Mouse (Mus musculus): ENCODE measurements around the gene Arl13a. TPM values are rescaled to one million over a fixed set of nuclear protein-coding genes. Genes with fewer than 3 reads are reported as not detected.
"Not testable (repeated sequence)": the region's sequence is repeated elsewhere in the genome, so short reads cannot be mapped to it uniquely, and the experiment has no call there.

The Arl13a gene
- polyA plus RNA-seq (2015; fragmentation: Nextera tagmentation; extraction: Ambion mirVana): not detected in 2 replicates

DNA sequence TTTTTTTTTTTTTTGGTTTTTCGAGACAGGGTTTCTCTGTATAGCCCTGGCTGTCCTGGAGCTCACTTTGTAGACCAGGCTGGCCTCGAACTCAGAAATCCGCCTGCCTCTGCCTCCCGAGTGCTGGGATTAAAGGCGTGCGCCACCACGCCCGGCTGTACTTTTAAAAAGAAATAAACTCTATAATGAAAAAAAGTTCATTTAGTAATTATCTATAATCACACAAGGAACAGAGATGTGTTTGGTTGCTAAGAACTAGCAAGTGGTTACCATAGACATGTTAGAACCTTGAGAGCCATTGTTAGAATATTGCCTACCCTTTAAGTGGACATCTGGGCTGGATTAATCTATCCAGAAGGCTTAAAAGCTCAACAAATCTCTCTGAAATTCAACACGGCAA is at the start of gene Arl13a:
Arl13a (plus strand) TSS at position 301 of the 400 bp plus-strand sequence.
- H3K36me3 ChIP-seq; H3K4me1 ChIP-seq; H3K4me3 ChIP-seq (replicated peaks); H3K4me2 ChIP-seq (replicated peaks); ATAC-seq (ENCODE audit: insufficient number of reproducible peaks, low FRiP score, low TSS enrichment, low read depth); H3K27me3 ChIP-seq; H3K27ac ChIP-seq (replicated peaks); H3K9ac ChIP-seq; H3K9me3 ChIP-seq (replicated peaks): not testable (repeated sequence)
- 84% methylated on average over 9 of the region's 9 CpGs for WGBS

DNA sequence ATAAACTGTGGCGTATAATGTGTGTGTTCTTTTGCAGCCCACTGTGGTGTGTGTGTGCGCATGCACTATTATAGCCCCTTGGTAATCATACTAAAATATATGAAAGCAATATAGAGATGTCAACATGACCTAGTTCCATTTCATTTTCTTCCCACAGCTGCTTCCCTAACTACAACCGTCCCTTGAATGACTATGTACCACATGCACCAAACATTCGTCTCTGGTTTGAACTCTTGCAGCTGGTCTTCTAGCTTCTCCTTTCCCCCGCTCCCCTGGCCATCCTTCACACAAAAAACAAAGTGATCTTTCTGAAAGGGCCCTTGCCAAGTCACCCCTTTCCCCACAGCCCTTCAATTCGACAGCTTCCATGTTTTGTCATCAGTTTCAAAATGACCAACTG is 47.3 kb upstream of the Arl13a start:
- ATAC-seq (ENCODE audit: insufficient number of reproducible peaks, low FRiP score, low TSS enrichment, low read depth): no peak
- no peaks in the 10 kb centered on the region for H3K27me3 ChIP-seq
- no peak overlapping the region for H3K4me2 ChIP-seq (replicated peaks)
- H3K27ac ChIP-seq (replicated peaks): no peak overlapping the region
- WGBS: 82% methylated on average over 6 of the region's 6 CpGs
- H3K9me3 ChIP-seq (replicated peaks): no peaks in the 10 kb centered on the region
- H3K4me3 ChIP-seq (replicated peaks): no peak overlapping the region
- H3K9ac ChIP-seq: no peak overlapping the region
- no peaks in the 10 kb centered on the region for H3K4me1 ChIP-seq
- H3K36me3 ChIP-seq: no peaks in the 10 kb centered on the region

DNA sequence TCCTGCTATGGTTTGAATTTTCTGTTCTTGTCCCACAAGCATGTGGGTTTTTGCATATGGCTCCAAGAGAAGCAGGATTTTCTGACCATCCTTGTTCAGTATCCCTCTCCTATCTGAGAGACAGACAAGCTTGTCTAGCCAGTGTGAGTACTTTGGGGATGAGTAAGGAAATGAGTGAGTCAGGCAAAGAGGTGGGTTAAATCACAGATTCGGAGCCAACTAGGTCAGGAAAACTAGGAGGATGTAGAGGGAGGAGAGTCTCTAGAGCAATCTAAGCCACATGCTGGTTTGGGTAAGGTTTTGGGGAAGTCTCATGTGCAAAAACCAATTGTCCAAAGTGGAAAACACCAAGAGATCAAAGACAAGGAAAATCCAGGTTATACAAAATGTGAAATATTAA is 45.8 kb upstream of the Arl13a start:
- ATAC-seq (ENCODE audit: insufficient number of reproducible peaks, low FRiP score, low TSS enrichment, low read depth): no peak
- Histone ChIP-seq H3K4me3 (replicated peaks) (no peak overlapping the region), H3K9ac (no peak overlapping the region), H3K4me2 (replicated peaks) (no peak overlapping the region), H3K27me3 (no peaks in the 10 kb centered on the region), H3K36me3 (no peaks in the 10 kb centered on the region), H3K9me3 (replicated peaks) (no peaks in the 10 kb centered on the region), H3K4me1 (no peaks in the 10 kb centered on the region), H3K27ac (replicated peaks) (no peak overlapping the region)
- 72% methylated on average over 1 of the region's 1 CpGs for WGBS

DNA sequence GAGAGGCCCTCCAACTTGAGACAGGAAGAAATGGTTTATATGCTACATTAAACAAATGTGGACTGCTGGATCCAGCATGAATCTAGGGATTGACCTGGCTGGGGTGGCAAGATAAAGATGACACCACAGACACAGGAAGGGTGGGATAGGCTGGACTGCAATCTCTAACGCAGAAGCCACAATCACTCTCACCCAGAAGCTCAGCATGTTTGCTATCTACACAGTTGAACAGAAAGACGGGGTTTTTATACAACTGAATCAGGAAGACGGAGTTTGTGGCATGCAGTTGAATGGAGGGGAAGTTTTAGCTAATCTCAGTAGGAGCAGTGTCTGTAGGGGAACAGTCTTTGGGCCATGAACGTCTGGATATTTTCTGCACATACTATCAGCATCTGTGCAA is 45.3 kb upstream of the Arl13a start:
- Histone ChIP-seq H3K4me2 (replicated peaks) (no peak overlapping the region), H3K27ac (replicated peaks) (no peak overlapping the region), H3K27me3 (no peaks in the 10 kb centered on the region), H3K4me3 (replicated peaks) (no peak overlapping the region), H3K9me3 (replicated peaks) (no peaks in the 10 kb centered on the region), H3K9ac (no peak overlapping the region), H3K4me1 (no peaks in the 10 kb centered on the region), H3K36me3 (no peaks in the 10 kb centered on the region)
- WGBS: 85% methylated on average over 4 of the region's 4 CpGs
- ATAC-seq (ENCODE audit: insufficient number of reproducible peaks, low FRiP score, low TSS enrichment, low read depth): no peak

DNA sequence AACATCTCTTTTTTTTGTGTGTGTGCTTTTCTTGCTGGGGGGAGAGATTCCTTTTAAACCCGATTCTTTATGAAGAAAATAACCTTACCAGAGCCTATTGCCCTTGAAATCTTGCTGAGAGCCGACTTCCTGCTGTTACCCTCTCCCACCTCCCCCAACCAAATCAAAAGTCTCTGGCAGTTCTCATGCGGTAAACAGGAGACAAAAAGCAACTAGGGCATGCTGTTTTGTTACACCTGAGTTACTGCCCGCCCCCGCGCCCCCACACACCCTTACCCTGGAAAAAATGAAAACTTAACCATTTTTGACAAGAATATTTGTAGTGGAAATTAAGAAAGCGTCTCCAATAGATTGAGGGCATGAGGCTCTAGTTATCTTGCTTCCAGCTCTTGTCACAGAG is 29.1 kb upstream of the Arl13a start:
- WGBS: 38% methylated on average over 7 of the region's 7 CpGs
- Histone ChIP-seq H3K4me1 (no peaks in the 10 kb centered on the region), H3K27ac (replicated peaks) (no peak overlapping the region), H3K36me3 (no peaks in the 10 kb centered on the region), H3K27me3 (peaks cover 13% of the 10 kb centered on the region), H3K9ac (no peak overlapping the region), H3K4me2 (replicated peaks) (no peak overlapping the region), H3K9me3 (replicated peaks) (no peaks in the 10 kb centered on the region), H3K4me3 (replicated peaks) (no peak overlapping the region)
- no peak for ATAC-seq (ENCODE audit: insufficient number of reproducible peaks, low FRiP score, low TSS enrichment, low read depth)

DNA sequence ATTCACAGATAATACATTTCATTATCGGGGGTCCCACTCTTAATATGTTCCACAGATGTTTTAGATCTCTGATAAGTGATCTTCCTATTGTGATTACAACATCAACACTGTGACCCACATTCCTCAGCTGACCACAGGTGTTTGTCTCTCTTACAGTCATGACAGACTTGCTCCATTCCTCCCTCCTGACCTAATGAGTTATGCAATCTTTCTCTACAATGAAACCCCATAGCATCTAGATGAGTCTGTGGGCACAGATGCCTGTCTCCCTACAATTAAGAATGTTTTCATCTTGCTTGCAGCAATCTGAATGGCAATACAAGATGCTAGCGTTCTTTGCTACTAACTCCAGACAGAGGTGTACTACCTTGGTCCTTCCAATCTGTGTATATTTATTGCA is 26.9 kb upstream of the Arl13a start:
- no peak overlapping the region for H3K27ac ChIP-seq (replicated peaks)
- no peaks in the 10 kb centered on the region for H3K36me3 ChIP-seq
- 75% methylated on average over 2 of the region's 2 CpGs for WGBS
- no peaks in the 10 kb centered on the region for H3K9me3 ChIP-seq (replicated peaks)
- no peak for ATAC-seq (ENCODE audit: insufficient number of reproducible peaks, low FRiP score, low TSS enrichment, low read depth)
- no peak overlapping the region for H3K4me2 ChIP-seq (replicated peaks)
- H3K4me3 ChIP-seq (replicated peaks): no peak overlapping the region
- no peak overlapping the region for H3K9ac ChIP-seq
- no peaks in the 10 kb centered on the region for H3K4me1 ChIP-seq
- peaks cover 13% of the 10 kb centered on the region for H3K27me3 ChIP-seq

DNA sequence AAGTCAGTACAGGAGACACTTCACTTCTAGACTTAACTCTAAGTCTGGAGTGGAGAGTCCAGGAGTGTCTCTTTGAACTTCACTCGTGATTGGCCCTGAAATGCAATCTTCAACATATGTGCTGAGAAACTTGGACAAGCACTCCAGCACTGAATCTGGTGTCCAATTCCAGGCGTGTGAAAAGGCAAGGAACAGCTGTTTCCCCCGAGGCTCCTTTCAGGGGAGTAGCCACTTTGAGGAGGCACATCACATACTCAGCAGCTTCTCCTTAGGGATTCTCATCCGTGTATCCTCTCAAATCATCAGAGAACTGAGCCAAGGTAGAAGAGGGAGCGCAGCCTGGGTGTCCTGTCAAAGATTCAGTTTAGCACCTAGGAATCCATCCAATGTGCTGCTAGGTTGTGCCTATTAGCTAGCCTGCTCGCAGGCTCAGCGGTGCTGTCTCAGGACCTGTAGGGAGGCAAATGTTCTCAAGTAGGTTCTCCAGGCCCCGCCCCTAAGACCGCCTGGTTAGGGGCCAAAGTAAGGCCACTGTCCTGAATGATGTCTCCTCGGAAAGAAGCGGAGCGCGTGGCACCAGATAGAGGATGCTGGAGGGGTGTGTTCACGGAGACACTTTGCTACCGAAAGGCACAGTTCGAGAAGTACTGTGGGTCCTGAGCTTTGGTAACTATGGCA is 25.1 kb upstream of the Arl13a start, which contains the start of gene Xkrx:
Xkrx (minus strand) TSS at position 34 of the 678 bp plus-strand sequence.
- Histone ChIP-seq H3K36me3 (no peaks in the 10 kb centered on the region), H3K9me3 (replicated peaks) (no peaks in the 10 kb centered on the region), H3K4me2 (replicated peaks) (peak within 1 kb of the TSS; percentile 42), H3K9ac (no peak within 1 kb of the TSS), H3K4me3 (replicated peaks) (peak within 1 kb of the TSS; percentile 22), H3K27me3 (peaks cover 13% of the 10 kb centered on the region), H3K4me1 (no peaks in the 10 kb centered on the region), H3K27ac (replicated peaks) (no peak within 1 kb of the TSS)
- WGBS: 27% methylated on average over 16 of the region's 16 CpGs
- no peak for ATAC-seq (ENCODE audit: insufficient number of reproducible peaks, low FRiP score, low TSS enrichment, low read depth)

DNA sequence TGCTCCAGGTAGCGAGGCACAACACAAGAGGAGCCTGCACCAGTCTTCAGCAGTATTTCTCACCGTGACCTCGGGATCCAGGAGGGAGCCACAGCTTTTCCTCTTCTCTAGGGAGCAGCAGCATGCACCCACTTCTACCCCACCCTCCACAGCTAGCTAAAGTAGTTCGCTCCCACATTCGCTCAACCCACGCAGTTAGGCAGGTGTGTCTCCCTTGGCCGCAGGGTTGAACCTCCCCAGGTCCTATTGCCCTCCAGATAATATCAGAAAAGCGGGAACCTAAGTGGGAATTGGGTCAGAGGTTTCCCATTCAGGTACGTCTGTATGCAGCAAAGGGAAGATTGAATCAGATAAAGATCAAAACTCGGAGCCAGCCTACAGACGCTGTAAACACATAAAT is 24.5 kb upstream of the Arl13a start:
- WGBS: 13% methylated on average over 11 of the region's 11 CpGs
- H3K36me3 ChIP-seq: no peaks in the 10 kb centered on the region
- H3K9me3 ChIP-seq (replicated peaks): no peaks in the 10 kb centered on the region
- no peak for ATAC-seq (ENCODE audit: insufficient number of reproducible peaks, low FRiP score, low TSS enrichment, low read depth)
- H3K27me3 ChIP-seq: peaks cover 13% of the 10 kb centered on the region
- no peaks in the 10 kb centered on the region for H3K4me1 ChIP-seq
- H3K27ac ChIP-seq (replicated peaks): no peak overlapping the region
- H3K4me3 ChIP-seq (replicated peaks): peak overlapping the region; percentile 22
- H3K9ac ChIP-seq: no peak overlapping the region
- H3K4me2 ChIP-seq (replicated peaks): peak overlapping the region; percentile 42

DNA sequence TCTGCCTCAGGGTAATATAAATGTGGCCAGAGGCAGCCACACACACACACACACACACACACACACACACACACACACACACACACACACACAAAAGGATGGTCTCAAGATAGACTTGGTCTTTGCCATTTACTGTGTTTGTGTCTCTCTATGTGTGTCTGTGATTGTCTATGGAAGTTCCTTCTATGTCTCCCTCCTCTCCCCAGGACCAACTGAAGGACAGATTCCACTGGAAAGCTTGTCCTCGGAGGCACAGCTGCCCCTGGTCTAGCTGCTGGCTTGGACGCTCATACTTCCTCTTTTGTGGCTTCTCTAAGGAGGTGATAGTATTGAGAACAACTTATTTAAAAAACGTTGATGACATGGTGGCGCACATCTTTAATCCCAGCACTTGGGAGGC is 23.8 kb upstream of the Arl13a start:
- Histone ChIP-seq H3K4me2 (replicated peaks) (no peak overlapping the region), H3K27me3 (peaks cover 12% of the 10 kb centered on the region), H3K36me3 (no peaks in the 10 kb centered on the region), H3K4me1 (no peaks in the 10 kb centered on the region), H3K27ac (replicated peaks) (no peak overlapping the region), H3K9me3 (replicated peaks) (no peaks in the 10 kb centered on the region), H3K9ac (no peak overlapping the region), H3K4me3 (replicated peaks) (no peak overlapping the region)
- ATAC-seq (ENCODE audit: insufficient number of reproducible peaks, low FRiP score, low TSS enrichment, low read depth): no peak
- WGBS: 42% methylated on average over 4 of the region's 4 CpGs

DNA sequence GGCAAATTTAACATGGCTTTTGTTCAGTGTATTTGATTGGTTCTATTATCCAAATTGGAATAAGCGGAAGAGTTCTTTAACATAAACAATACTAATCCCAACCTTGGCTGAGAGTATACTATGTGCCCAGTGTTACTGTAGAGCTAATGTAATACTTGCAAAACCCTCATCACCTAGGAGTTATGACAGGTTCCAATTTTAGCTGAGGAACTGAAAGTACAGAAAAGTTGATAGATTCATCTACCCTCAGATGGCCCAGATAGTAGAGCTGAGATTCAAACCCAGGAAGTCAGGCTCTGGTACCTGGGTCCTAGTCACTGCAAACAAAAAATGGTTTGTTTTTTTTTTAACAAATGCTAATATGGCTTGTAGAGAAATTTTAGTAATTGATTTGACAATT is 16.7 kb upstream of the Arl13a start:
- 89% methylated on average over 1 of the region's 1 CpGs for WGBS
- Histone ChIP-seq H3K27me3 (no peaks in the 10 kb centered on the region), H3K9me3 (replicated peaks) (no peaks in the 10 kb centered on the region), H3K4me3 (replicated peaks) (no peak overlapping the region), H3K36me3 (no peaks in the 10 kb centered on the region), H3K9ac (no peak overlapping the region), H3K4me1 (no peaks in the 10 kb centered on the region), H3K4me2 (replicated peaks) (no peak overlapping the region), H3K27ac (replicated peaks) (no peak overlapping the region)
- no peak for ATAC-seq (ENCODE audit: insufficient number of reproducible peaks, low FRiP score, low TSS enrichment, low read depth)

DNA sequence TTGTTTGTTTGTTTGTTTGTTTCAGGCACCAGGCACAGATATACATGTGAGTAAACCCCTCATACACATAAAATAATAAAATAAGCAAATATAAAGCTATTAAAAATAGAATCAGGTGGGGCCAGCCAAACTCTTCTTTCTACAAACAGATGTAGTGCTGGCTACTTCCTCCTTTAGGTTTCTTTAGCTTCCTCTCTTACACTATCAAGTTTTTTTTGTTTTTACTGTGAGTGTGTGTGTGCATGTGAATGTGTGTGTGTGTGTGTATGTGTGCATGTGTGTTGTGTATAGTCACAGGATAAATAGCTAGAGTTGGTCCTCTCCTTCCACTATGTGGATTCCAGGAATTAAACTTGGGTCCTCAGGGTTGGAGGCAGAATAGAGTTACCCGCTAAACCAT is 12.6 kb upstream of the Arl13a start:
- no peak for ATAC-seq (ENCODE audit: insufficient number of reproducible peaks, low FRiP score, low TSS enrichment, low read depth)
- H3K4me3 ChIP-seq (replicated peaks): no peak overlapping the region
- no peak overlapping the region for H3K9ac ChIP-seq
- H3K4me1 ChIP-seq: no peaks in the 10 kb centered on the region
- no peak overlapping the region for H3K4me2 ChIP-seq (replicated peaks)
- no peak overlapping the region for H3K27ac ChIP-seq (replicated peaks)
- no peaks in the 10 kb centered on the region for H3K36me3 ChIP-seq
- WGBS: 94% methylated on average over 1 of the region's 1 CpGs
- H3K27me3 ChIP-seq: no peaks in the 10 kb centered on the region
- H3K9me3 ChIP-seq (replicated peaks): no peaks in the 10 kb centered on the region

DNA sequence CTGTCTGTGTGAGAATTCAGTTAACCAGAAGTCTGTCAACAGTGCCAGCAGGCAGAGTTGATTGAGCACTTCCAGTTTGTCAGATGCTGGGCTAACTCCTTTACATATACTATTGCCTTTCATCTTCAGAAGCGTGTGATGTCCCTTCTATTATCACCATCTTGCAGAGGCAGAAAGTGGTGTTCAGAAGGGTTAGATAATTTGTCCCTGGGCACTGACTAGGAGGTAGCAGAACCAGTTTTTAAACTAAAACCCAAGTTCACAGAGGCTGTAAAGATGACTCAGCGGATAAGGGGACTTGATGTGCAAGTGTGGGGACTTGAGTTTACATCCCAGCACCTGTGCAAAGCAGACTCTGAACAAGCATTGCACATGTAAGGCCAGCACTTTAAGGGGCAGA is 21.2 kb downstream of the Arl13a start:
- 68% methylated on average over 2 of the region's 2 CpGs for WGBS
- Histone ChIP-seq H3K4me1 (no peaks in the 10 kb centered on the region), H3K27me3 (no peaks in the 10 kb centered on the region; the same call in 1 of the 2 replicates), H3K36me3 (no peaks in the 10 kb centered on the region), H3K4me2 (replicated peaks) (no peak overlapping the region), H3K9ac (no peak overlapping the region), H3K4me3 (replicated peaks) (no peak overlapping the region), H3K27ac (replicated peaks) (no peak overlapping the region), H3K9me3 (replicated peaks) (no peaks in the 10 kb centered on the region)
- no peak for ATAC-seq (ENCODE audit: insufficient number of reproducible peaks, low FRiP score, low TSS enrichment, low read depth)
